Mouse (Mus musculus) right cerebral cortex, postnatal 25 days (tissue): ENCODE results near the gene Man2a1.
A peak's percentile ranks its signal among the peaks of the same experiment; 100 is the strongest.

Experiments used
- DNase-seq: peaks from one replicate; pipeline ENCODE4 v3.0.0; 2022

The Man2a1 gene

DNA sequence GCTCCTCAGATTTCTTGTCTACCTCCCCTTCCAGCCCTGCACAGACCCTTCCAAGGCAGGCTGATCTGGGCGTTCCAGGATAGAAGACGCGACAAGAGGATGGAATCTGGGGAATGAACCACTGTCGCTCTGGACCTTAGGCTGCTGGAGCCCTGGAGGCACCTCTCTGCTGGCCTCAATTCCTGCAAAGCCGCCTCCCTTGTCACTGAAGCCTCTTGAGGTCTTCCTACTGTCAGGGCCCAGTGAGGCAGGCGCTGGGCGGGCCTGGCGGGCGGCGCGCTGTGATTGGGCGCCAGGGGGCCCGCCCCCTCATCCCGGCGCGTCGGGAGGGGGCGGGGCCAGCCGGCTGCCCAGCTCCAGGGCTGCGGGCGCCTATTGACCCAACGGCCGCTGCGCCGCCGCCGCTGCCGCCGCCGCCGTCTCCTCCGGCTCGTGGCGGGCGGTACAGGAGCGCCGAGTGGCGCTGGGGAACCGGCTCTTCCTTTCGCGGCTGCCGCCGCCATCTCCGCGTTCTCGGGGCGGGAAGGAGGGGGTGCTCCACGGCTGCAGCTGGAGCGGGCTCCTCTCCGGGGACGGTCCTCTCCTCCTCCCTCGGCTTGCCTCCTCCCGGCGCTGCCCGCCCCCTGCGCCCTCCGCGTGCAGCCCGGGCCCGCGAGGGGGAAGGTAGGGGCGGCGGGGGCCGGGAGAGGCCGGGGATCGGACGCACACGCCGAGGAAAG lies at the start of gene Man2a1:
Gene Man2a1, plus strand, starts transcription at position 365 of the 719 bp plus-strand sequence.
- peak; percentile 91 for DNase-seq

GRCm38 (mm10) chr17:64553358-64553757 lies 47.2 kb upstream of the Man2a1 start:
- no peak for DNase-seq

DNA sequence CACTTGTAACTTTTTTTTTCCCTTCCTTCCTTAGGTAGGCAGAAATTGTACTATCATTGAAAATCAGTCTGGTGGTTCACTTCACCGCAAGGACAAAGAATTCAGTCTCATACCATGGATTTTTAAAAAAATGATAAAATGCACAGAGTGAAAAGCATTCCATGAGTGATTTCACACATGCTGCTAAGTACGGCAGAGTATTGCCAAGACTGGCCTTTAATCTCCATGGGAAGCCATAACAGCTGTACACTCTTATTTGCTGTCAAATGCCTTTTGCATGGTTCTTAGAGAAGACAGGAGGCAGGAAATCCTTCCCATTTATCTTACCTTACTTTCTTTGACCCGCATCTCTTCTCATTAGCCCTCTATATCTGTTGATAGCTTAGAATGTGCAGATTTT lies 45.6 kb upstream of the Man2a1 start:
- DNase-seq: no peak

DNA sequence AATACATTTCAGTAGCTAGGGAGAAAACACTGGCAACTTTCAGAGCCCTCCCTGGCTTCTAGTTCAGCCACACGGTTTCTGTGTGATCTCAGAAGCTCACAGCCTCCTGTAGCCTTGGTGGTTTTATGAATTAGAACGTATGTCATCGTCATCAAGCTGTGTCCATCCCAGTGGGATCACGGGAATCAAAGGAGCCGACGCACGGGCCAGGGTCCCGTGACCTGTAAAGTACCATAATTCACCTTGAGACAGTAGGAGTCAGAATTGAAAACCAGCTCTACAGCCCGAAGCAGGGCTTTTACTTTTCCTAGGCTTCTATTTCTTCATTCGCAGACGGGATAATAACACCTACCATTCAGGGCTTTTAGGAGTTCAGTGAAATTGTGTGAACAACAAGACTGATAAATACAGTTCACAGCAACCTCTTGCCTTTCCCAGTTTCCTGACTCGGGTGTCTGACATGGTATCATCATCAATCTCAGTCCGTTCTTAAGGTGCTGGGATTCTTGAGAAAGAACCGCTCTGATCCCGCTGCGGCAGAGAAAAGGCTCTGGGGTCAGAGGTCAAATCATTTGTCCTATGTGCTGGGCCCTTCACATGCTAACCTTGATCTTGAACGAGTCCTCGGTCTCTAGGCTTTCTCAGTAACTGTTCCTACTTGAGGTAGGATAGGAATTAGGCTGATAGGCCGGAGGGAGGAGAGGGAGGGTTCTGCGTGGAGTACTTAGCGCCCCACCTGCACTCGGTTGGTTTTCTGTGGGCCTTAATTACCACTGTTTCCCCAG lies 43.7 kb upstream of the Man2a1 start:
- DNase-seq: no peak

DNA sequence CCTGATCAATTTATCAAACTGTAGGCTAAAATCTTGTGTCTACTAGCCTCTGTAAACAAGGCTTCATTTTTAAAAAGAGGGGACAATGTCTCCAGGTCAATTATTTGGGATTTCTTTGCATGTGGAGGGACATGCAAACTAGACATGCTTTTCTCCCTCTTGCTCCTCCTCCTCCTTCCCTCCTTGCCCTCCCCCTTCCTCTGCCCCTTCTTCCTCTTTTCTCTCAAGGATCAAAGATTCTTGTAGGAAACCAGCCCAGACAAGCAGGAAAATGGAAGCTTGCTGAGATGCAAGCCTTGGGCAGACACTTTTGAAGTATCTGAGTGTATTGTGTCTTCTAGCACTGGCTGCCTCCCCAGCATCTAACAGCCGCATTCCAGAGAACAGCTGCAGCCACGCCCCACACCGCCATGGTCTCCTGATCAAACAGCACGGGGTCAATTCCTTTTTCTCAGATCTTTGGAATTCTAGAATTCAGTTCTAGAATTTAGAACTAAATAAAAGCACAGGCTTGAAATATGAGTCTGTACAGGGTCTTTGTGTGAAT lies 41.5 kb upstream of the Man2a1 start:
- DNase-seq: no peak

DNA sequence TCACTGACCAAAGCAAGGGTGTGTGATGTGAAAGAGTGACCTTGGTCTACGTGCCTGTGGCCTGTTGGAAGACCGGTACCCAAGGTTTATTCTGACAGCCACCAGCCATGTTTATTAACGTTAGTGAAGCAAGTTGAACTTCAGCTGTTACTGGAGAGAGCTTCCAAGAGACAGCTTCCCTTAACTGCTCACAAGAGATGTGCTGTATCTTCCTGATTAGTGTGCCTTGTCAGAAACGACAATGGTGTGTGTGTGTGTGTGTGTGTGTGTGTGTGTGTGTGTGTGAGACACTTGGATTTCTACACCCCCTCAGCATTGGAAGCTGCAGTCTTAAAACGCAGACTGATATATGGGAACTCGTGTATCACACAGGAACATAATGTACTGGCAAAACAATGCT lies 34.1 kb upstream of the Man2a1 start:
- DNase-seq: no peak

DNA sequence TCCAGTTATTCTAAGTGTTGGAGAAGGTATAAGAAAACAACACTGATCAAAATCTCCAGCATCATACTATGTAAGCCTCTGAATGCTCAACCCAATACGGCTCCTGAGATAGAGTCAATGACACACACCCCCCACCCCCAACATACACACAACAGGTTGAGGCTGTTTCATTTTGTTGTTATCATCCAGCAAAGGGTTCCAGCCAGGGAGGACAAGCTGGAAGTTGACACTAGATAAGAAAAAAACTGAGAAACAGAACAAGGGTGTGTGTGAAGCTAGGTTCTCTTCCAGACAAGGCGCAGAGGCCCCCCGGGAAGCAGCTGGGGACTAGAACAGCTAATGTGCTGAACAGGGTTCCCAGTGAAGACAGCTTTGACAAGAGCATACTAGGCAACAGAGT lies 33.0 kb upstream of the Man2a1 start:
- no peak for DNase-seq

DNA sequence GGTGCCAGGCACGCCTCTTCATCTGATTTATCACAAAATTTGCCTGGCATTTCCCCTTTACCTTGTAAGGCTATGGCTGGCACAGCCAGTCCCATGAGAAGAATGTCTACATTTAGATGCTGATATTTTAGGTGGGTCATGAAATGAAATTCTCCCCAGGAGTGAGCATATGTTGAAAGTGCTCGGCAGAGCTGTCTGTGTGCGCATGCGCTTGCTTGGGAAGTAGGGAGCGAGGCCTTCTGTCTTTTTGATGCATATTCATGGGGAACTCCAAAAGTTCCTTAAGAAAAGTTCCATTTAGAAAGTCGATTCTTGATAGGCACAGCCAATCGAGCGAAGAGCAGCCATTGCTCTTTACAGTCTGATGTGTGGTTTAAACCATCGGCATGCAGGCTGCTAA lies 26.6 kb upstream of the Man2a1 start:
- DNase-seq: no peak

GRCm38 (mm10) chr17:64575240-64575639 lies 25.3 kb upstream of the Man2a1 start:
- no peak for DNase-seq

DNA sequence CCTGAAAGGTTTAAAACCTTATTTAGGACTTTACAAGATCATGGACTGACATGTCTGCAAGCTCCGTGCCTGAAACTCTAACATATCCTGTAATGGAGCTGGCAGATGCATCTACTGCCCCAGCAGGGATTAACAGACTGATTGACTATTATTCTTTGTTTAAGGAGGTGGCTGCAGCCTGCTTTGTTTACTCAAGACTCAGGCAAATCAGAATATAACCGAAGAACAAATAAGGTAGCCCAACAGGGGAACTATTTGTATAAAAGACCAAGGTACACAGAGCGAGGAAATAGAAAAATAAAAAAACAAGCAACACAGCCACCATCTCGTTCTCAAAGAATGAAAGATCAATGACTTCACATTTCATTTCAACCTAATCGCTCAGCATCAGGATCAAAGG lies 23.1 kb upstream of the Man2a1 start:
- DNase-seq: no peak

- DNase-seq: no peak
These were observed 22.2 kb upstream of the Man2a1 start for GRCm38 (mm10) chr17:64578346-64578745.

DNA sequence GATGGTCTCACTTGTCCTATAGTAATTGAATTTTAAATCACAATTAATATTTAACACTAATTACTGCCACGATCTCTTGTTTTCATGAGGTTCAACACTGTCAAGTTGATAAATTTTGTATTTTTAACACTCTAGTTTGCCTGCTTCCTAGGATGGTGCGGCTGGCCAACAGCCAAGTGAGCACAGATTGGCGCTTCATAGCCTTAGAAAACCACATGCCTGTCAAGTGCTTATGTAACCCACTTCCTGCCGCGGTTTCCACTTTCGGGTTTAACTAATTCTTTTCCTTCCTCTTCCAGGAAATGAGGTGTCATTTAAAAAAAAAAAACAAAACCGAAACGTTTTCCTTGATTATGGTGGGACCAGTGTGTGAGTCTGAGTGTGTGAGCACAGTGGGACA lies 20.8 kb upstream of the Man2a1 start:
- peak; percentile 17 for DNase-seq

GRCm38 (mm10) chr17:64581133-64581532 lies 19.4 kb upstream of the Man2a1 start:
- no peak for DNase-seq

DNA sequence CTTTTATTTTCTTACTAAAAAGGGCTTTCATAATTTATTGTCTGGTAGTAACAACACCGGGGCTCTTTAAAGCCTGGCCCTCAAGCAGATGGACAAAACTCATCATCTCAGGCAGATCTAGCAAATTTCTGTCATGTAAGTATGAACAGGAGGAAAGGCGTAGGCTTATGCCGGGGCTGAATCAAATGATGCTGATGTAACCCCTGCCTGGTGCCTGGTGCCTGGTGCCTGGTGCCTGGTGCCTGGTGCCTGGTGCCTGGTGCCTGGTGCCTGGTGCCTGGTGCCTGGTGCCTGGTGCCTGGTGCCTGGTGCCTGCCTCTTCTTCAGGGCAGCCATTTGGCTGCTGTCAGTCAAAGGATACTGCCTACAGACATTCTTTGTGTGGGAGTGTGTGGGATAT lies 18.6 kb upstream of the Man2a1 start:
- no peak for DNase-seq

DNA sequence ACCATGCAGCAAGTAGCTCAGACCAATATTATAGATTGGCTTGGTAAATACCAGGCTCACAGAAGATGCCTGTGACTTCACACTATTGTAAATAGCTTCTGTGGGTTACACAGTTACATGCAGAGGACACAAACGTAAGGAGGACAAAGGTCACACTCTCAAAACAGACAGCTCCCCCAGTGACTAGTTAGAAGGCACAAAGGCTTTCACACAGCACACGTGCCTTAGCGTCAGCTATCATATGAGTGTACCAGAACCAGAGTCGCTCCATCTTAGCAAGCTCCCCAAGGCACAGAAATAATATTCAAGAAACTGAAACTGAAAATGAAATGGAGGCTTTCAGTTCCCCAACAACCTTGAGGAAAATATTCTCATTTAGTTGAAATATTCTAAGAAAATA lies 10.1 kb upstream of the Man2a1 start:
- DNase-seq: no peak

DNA sequence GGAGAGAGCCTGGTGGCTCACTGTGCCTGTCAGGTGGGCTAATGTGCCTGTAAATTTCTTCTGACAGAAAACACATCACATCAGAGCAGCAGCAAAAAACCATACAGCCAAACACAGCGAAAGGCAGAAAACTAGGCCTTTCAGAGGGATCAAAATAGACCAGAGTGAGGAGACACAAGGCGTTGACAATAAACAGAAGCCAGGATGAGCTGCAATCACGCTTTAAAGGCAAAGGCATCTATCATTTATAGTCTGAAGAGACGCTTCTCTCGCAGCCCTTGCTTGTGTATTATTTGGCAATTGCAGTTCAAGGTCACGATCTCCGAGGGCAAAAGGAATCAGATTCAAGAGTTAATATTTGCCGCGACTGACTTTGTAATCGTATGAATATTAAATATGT lies 9.2 kb upstream of the Man2a1 start:
- DNase-seq: no peak

GRCm38 (mm10) chr17:64592355-64592754 lies 8.2 kb upstream of the Man2a1 start:
- DNase-seq: no peak

- no peak for DNase-seq
These were observed 7.7 kb upstream of the Man2a1 start for GRCm38 (mm10) chr17:64592788-64593187.

GRCm38 (mm10) chr17:64597770-64598169 lies 2.8 kb upstream of the Man2a1 start:
- DNase-seq: no peak

DNA sequence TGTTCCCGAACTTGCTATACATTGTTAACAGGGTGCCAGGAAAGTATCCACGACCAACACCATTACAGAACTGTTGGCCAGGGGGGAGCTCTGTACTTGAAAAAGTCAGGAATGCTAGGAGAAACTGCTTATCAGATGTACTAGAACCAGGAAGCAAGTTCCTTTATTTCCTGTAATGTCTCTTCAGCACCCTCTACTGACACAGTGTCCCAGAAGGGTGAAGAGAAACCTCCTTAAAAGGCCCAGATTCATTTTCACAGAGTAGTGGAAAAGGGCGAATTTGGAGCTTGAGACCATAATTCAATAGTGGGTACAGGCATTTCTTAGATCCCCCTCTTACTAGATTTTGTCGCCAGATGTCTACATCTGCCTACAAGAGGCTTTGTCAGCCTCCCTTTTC lies 620 bp upstream of the Man2a1 start:
- DNase-seq: no peak

- peak; percentile 54 for DNase-seq
These were observed 685 bp downstream of the Man2a1 start for GRCm38 (mm10) chr17:64601091-64601750.

- DNase-seq: peak; percentile 61
These were observed 1.4 kb downstream of the Man2a1 start for GRCm38 (mm10) chr17:64601751-64602578.

DNA sequence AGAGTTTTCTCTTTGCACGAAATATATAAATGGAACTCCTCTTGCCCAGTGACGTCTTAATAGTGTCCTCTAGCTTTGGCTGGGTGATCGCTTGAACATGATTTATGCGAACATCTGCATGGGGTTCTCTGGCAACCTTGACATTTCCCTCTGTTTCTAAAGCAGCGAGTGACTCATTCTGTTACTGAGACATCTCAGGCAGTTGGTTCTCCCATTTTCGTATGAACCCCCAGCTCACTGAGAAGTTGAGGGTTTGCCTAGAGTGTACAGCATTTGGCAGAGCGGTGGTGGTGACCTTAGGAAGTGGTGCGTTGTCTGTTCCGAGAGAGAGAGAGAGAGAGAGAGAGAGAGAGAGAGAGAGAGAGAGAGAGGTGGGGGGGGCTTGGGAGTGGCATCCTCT lies 2.6 kb downstream of the Man2a1 start:
- no peak for DNase-seq
